Mouse (Mus musculus): ENCODE data around the gene Pfas.

DNA sequence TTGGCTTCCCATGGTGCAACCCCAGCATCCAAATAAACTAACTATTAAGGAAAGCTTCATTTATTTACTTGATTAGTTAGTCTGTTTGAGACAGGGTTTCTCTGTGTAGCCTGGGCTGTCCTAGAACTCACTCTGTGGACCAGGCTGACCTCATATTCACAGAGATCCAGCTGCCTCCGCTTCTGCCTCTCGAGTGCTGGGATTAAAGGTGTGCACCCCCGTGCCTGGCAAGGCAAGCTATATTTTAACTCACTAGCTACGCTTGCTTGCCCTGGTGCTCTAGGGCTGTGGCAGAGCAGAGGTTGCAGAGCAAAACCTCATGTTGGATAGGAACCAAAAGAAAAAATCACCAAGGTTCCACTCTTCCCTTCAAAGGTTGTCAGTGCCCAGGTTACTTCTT lies 67.7 kb downstream of the Pfas start:
- TF ChIP-seq POLR2A (IDR thresholded peaks at IDR 0.05; ENCODE audit: insufficient read length, low read depth), result no peak
- TF ChIP-seq MAX (IDR thresholded peaks at IDR 0.05; ENCODE audit: low read depth), result no peak
- TF ChIP-seq USF1 (IDR thresholded peaks at IDR 0.05; ENCODE audit: low read depth), result no peak
- no peak for TF ChIP-seq E2F4 (IDR thresholded peaks at IDR 0.05; ENCODE audit: insufficient read depth)
- TF ChIP-seq CEBPB (IDR thresholded peaks at IDR 0.05; ENCODE audit: insufficient read depth, poor library complexity, severe bottlenecking), result no peak
- TF ChIP-seq POLR2AphosphoS2 (IDR thresholded peaks at IDR 0.05; ENCODE audit: insufficient read length, low read depth), result no peak
- TF ChIP-seq TCF3 (IDR thresholded peaks at IDR 0.05; ENCODE audit: insufficient read length, low read depth), result no peak
- TF ChIP-seq TCF12 (IDR thresholded peaks at IDR 0.05; ENCODE audit: insufficient read depth, poor library complexity, severe bottlenecking), result no peak
- TF ChIP-seq MYOG (IDR thresholded peaks at IDR 0.05; ENCODE audit: control insufficient read depth in 1 of 3, insufficient read depth in 1 of 3, insufficient read length in 2 of 3, low read depth in 2 of 3), result no peak
